Mouse (Mus musculus) bone marrow, adult 2 months (tissue): ENCODE measurements around the gene Mrpl58.

Experiments used
- CTCF ChIP-seq: fragments of 200-500 bp; IDR thresholded peaks from 2 replicates; pipeline ENCODE4 v1.5.1; 2011; ENCODE audit warnings: low read length, control low read depth; ENCODE audit not compliant: control insufficient read depth, insufficient read depth
- POLR2A ChIP-seq: fragments of 200-500 bp; IDR thresholded peaks from 2 replicates; pipeline ENCODE4 v1.6.1; 2011; ENCODE audit warnings: low read depth, mild to moderate bottlenecking, control low read depth, low read length, borderline replicate concordance; ENCODE audit not compliant: control insufficient read depth

GRCm38 (mm10) chr11:115383701-115384474 is 19.7 kb upstream of the Mrpl58 start:
- no peak for TF ChIP-seq POLR2A
- no peak for TF ChIP-seq CTCF
